Mouse (Mus musculus) myocyte (in vitro differentiated cells): ENCODE results near the gene Klhdc3.

ENCODE experiments used
- CEBPB ChIP-seq: IDR thresholded peaks from 2 replicates; pipeline ENCODE4 v1.6.1; 2011; ENCODE audit warnings: mild to moderate bottlenecking, moderate library complexity; ENCODE audit not compliant: poor library complexity, insufficient read depth, severe bottlenecking
- E2F4 ChIP-seq: IDR thresholded peaks from one replicate; pipeline ENCODE4 v1.6.1; 2011; ENCODE audit warnings: mild to moderate bottlenecking, control low read depth, moderate library complexity; ENCODE audit not compliant: insufficient read depth
- MAX ChIP-seq: IDR thresholded peaks from one replicate; pipeline ENCODE4 v1.6.1; 2011; ENCODE audit warnings: low read depth, mild to moderate bottlenecking, control low read depth
- MYOD1 ChIP-seq, 3 experiments: IDR thresholded peaks; one replicate each; pipeline ENCODE4 v1.6.1; 2011; ENCODE audit warnings: control low read depth in 2 of 3, low read depth in 2 of 3, mild to moderate bottlenecking in 2 of 3, moderate library complexity in 1 of 3; ENCODE audit not compliant: insufficient read length in 2 of 3, control insufficient read depth in 1 of 3
- MYOG ChIP-seq, 3 experiments: IDR thresholded peaks; one replicate each; pipeline ENCODE4 v1.6.1; 2011; ENCODE audit warnings: control low read depth in 2 of 3, low read depth in 2 of 3, mild to moderate bottlenecking in 2 of 3; ENCODE audit not compliant: insufficient read length in 2 of 3, control insufficient read depth in 1 of 3, insufficient read depth in 1 of 3
- POLR2A ChIP-seq: IDR thresholded peaks from one replicate; pipeline ENCODE4 v1.6.1; 2011; ENCODE audit warnings: low read depth, mild to moderate bottlenecking, control low read depth, moderate library complexity; ENCODE audit not compliant: insufficient read length
- POLR2AphosphoS2 ChIP-seq: IDR thresholded peaks from one replicate; pipeline ENCODE4 v1.6.1; 2011; ENCODE audit warnings: low read depth, control low read depth; ENCODE audit not compliant: insufficient read length
- REST ChIP-seq: IDR thresholded peaks from one replicate; pipeline ENCODE4 v1.6.1; 2011; ENCODE audit warnings: mild to moderate bottlenecking, control low read depth, moderate library complexity; ENCODE audit not compliant: insufficient read depth, insufficient read length
- TCF12 ChIP-seq: IDR thresholded peaks from one replicate; pipeline ENCODE4 v1.6.1; 2011; ENCODE audit warnings: mild to moderate bottlenecking, control low read depth; ENCODE audit not compliant: poor library complexity, insufficient read depth, severe bottlenecking
- TCF3 ChIP-seq: IDR thresholded peaks from one replicate; pipeline ENCODE4 v1.6.1; 2011; ENCODE audit warnings: low read depth, control low read depth; ENCODE audit not compliant: insufficient read length
- USF1 ChIP-seq: IDR thresholded peaks from one replicate; pipeline ENCODE4 v1.6.1; 2011; ENCODE audit warnings: low read depth, mild to moderate bottlenecking, control low read depth, moderate library complexity

- TF ChIP-seq POLR2A (no peak), USF1 (no peak), POLR2AphosphoS2 (no peak), TCF12 (no peak), TCF3 (no peak), MAX (no peak), MYOG (IDR thresholded peaks at IDR 0.05; ENCODE audit: control insufficient read depth in 1 of 3, insufficient read depth in 1 of 3, insufficient read length in 2 of 3, low read depth in 2 of 3) (no peak), CEBPB (no peak), REST (no peak), MYOD1 (IDR thresholded peaks at IDR 0.05; ENCODE audit: control insufficient read depth in 1 of 3, insufficient read length in 2 of 3, low read depth in 2 of 3) (no peak), E2F4 (no peak)
These were observed 21.8 kb upstream of the Klhdc3 start for GRCm38 (mm10) chr17:46702506-46702905.
